Mouse (Mus musculus) forebrain, embryonic 14.5 days (tissue): ENCODE data around the gene Alkbh1. TPM values are rescaled to one million over a fixed set of nuclear protein-coding genes. Genes with fewer than 3 reads are reported as not detected.
A peak's percentile ranks its signal among the peaks of the same experiment; 100 is the strongest.

ENCODE experiments used
- ATAC-seq: fragments of 200-750 bp; cut with Nextera tagmentation; 2 replicates; pipeline ENCODE4 v1.8.0; 2017; ENCODE audit warnings: mild to moderate bottlenecking, moderate library complexity
- DNase-seq: peaks from one replicate; pipeline ENCODE4 v3.0.0-alpha.2; 2015; ENCODE audit warnings: low spot score
- H3K27ac ChIP-seq: fragments of 300-500 bp; sonication (generic); 2 replicates; pipeline ENCODE4 v1.5.1; 2014; ENCODE audit warnings: low read depth, mild to moderate bottlenecking, control low read depth, low read length, moderate library complexity
- H3K27me3 ChIP-seq: fragments of 300-500 bp; sonication (generic); replicated peaks from 2 replicates; pipeline ENCODE4 v1.6.1; 2014; ENCODE audit warnings: low read length, control low read depth, mixed read lengths; ENCODE audit not compliant: control insufficient read depth, insufficient read depth
- H3K36me3 ChIP-seq: fragments of 300-500 bp; sonication (generic); 2 replicates; pipeline ENCODE4 v1.6.1; 2014; ENCODE audit warnings: low read length, control low read depth; ENCODE audit not compliant: control insufficient read depth, insufficient read depth
- H3K4me1 ChIP-seq: fragments of 300-500 bp; sonication (generic); 2 replicates; pipeline ENCODE4 v1.6.1; 2014; ENCODE audit warnings: antibody characterized with exemption, low read length, control low read depth; ENCODE audit not compliant: control insufficient read depth, insufficient read depth
- H3K4me2 ChIP-seq: fragments of 300-500 bp; sonication (generic); 2 replicates; pipeline ENCODE4 v1.6.1; 2014; ENCODE audit warnings: mild to moderate bottlenecking, control low read depth, low read length
- H3K4me3 ChIP-seq: fragments of 300-500 bp; sonication (generic); 2 replicates; pipeline ENCODE4 v1.5.1; 2014; ENCODE audit warnings: low read depth, low read length, control low read depth
- H3K9ac ChIP-seq: fragments of 300-500 bp; sonication (generic); 2 replicates; pipeline ENCODE4 v1.6.1; 2014; ENCODE audit warnings: mild to moderate bottlenecking, low read length, control low read depth, moderate library complexity
- H3K9me3 ChIP-seq: fragments of 300-500 bp; sonication (generic); replicated peaks from 2 replicates; pipeline ENCODE4 v1.6.1; 2016; ENCODE audit warnings: low read length, control low read depth, mixed read lengths; ENCODE audit not compliant: control insufficient read depth
- WGBS: fragments of 180-500 bp; shearing (Covaris S2); extraction: QIAGEN DNeasy Blood & Tissue Kit; methylation state at CpG from one replicate; pipeline ENCODE4 v1.1.7; 2014; 5-methylcytosine and 5-hydroxymethylcytosine counted together
- polyA plus RNA-seq: library from polyadenylated mRNA; unstranded; fragments of >200 nt; fragmentation: Nextera tagmentation; extraction: Ambion mirVana; gene quantifications from 2 replicates; pipeline ENCODE4 v1.2.1, GENCODE M21; 2014

Gene Alkbh1
- polyA plus RNA-seq, 1 experiment from 2014 or later: 25.9 TPM

DNA sequence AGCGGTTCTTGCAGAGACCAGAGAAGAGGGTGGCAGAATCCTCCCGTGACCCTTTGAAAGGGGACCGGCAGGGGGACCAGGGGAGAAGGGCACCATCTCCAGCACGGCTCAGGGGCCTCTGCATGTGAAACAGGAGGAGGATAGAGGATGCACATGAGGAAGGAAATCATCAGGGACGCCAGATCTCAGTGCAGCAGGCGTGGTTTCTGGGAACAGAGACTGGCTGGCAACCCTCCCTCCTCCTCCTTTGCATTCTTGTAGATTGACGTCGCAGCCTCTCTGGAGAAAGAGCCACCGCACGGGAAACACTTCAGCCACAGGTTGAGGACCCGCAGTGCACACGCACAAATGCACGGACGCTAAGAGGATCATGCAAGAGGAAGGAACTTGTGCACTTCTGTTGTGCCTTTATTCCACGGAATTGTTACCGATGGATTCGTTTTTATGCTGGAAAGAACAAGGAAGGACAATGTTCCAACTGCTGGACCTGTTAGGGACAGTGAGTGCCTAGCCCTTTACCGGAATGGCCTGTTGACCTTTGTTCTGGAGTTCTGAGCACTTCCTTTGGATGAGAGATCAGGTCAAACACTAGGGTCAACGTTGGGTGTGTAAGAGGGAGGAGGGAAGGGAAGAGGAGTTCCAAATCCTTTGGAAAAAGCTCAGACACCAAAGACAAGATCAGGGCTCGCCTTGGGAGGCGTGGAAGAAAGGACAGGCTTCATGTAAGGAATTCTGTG is 35.8 kb downstream of the Alkbh1 start:
- DNase-seq: peak; percentile 14
- Histone ChIP-seq H3K4me2 (no peak overlapping the region), H3K36me3 (no peaks in the 10 kb centered on the region), H3K4me3 (no peak overlapping the region), H3K27me3 (no peaks in the 10 kb centered on the region), H3K9ac (no peak overlapping the region), H3K4me1 (no peaks in the 10 kb centered on the region), H3K9me3 (no peaks in the 10 kb centered on the region), H3K27ac (no peak overlapping the region)
- WGBS: 46% methylated on average over 21 of the region's 21 CpGs
- ATAC-seq: no peak

DNA sequence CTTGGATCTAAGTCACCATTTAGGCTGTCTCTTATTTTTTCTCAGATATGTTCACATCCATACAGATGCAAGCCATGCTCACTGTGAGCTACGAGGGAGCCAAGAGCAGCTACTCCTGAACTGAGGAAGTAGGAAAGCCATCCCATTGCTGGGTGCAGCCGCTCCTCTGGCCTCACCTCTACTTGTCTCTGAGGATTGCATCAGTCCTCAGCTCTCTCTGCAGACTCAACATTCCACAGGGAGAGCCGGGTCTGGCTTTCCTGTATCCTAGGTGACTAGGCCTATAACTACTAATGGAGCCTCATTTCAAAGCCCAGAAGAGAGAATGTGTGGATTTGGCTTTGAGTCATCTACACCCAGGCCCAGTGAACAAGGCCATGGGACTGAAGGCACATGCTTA is 38.1 kb downstream of the Alkbh1 start:
- Histone ChIP-seq H3K4me2 (no peak overlapping the region), H3K36me3 (no peaks in the 10 kb centered on the region), H3K4me3 (no peak overlapping the region), H3K4me1 (no peaks in the 10 kb centered on the region), H3K27me3 (no peaks in the 10 kb centered on the region), H3K27ac (no peak overlapping the region), H3K9ac (no peak overlapping the region), H3K9me3 (no peaks in the 10 kb centered on the region)
- DNase-seq (no peak), ATAC-seq (no peak)
- WGBS: 79% methylated on average over 3 of the region's 3 CpGs

DNA sequence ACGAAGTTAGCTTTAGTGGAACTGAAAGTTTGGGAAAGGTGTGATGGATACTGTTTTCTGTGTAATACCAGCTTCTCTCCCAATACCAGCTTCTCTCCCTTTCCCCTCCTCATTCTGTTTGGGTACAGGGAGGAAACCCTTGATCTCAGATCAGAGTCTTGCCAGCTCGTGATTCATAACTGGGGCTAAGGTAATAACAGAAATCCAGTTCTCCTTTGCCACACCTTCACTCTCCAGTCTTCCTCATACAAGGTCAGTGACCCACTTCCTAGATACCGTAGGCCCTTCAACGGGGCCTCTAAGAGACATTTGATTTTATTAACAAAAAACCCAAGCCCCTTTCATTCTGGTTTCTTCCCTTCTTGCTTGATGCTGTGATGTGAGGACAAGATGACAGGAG is 38.7 kb downstream of the Alkbh1 start:
- H3K27ac ChIP-seq: no peak overlapping the region
- H3K9me3 ChIP-seq: no peaks in the 10 kb centered on the region
- no peak overlapping the region for H3K9ac ChIP-seq
- H3K4me2 ChIP-seq: no peak overlapping the region
- no peaks in the 10 kb centered on the region for H3K4me1 ChIP-seq
- no peak overlapping the region for H3K4me3 ChIP-seq
- H3K27me3 ChIP-seq: no peaks in the 10 kb centered on the region
- no peak for ATAC-seq
- 92% methylated on average over 4 of the region's 4 CpGs for WGBS
- DNase-seq: no peak
- H3K36me3 ChIP-seq: no peaks in the 10 kb centered on the region

DNA sequence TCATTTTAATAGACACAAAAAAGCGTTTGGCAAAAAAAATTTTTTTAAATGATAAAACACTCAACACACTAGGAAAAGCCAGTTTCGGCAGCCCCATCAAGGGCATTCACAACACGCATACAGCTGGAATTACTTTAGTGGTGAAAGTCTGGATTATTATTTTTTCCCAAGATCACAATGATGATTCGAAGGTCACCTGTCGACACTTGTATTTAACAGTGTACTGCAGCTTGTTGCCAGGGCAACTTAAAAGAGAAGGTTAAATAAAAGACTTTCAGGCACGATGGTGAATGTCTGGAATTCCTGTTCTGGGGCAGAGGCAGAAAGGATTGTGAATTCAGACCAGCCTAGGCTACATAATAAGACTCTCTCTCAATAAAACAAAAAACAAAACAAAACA is 41.9 kb downstream of the Alkbh1 start:
- no peaks in the 10 kb centered on the region for H3K36me3 ChIP-seq
- DNase-seq (no peak), ATAC-seq (no peak)
- H3K4me2 ChIP-seq: no peak overlapping the region
- H3K27me3 ChIP-seq: no peaks in the 10 kb centered on the region
- 57% methylated on average over 6 of the region's 6 CpGs for WGBS
- no peak overlapping the region for H3K4me3 ChIP-seq
- no peak overlapping the region for H3K9ac ChIP-seq
- H3K27ac ChIP-seq: no peak overlapping the region
- no peaks in the 10 kb centered on the region for H3K9me3 ChIP-seq
- no peaks in the 10 kb centered on the region for H3K4me1 ChIP-seq

DNA sequence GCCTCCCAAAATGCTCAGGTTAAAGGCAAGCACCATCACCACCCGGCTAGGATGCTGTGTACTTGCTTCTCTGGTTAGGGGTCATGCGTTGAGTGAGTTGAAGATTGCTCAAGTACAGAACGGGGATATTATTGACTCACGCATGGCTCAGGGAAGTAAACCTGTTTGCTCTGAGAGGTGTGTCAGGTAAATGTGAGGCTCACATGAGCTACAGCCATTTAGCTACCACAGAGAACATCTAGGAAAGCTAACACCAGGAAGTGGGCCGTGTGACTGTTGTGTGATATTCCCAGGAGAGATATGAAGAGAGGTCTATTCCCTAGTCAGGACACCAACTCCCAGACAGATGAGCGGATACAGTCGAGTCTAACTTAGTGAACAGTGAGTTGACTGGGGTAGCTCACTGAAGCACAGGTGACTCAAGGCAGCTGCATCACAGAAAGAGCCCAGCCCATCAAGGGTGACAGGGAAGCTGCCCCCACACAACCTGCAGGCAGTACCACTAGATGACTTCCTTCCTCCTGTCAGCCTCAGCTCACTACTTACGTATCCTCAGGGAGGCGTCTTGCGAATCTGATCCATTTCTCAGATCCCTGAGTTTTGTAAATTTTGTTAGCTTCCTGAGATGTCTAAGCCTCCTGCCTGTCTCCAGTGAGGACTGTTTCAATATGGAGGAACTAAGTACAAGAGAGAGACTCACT is 44.5 kb downstream of the Alkbh1 start:
- no peak for ATAC-seq
- H3K9me3 ChIP-seq: no peaks in the 10 kb centered on the region
- H3K4me3 ChIP-seq: no peak overlapping the region
- no peaks in the 10 kb centered on the region for H3K4me1 ChIP-seq
- 91% methylated on average over 10 of the region's 10 CpGs for WGBS
- H3K27ac ChIP-seq: no peak overlapping the region
- no peak overlapping the region for H3K4me2 ChIP-seq
- no peak overlapping the region for H3K9ac ChIP-seq
- no peaks in the 10 kb centered on the region for H3K27me3 ChIP-seq
- no peaks in the 10 kb centered on the region for H3K36me3 ChIP-seq
- DNase-seq: no peak

DNA sequence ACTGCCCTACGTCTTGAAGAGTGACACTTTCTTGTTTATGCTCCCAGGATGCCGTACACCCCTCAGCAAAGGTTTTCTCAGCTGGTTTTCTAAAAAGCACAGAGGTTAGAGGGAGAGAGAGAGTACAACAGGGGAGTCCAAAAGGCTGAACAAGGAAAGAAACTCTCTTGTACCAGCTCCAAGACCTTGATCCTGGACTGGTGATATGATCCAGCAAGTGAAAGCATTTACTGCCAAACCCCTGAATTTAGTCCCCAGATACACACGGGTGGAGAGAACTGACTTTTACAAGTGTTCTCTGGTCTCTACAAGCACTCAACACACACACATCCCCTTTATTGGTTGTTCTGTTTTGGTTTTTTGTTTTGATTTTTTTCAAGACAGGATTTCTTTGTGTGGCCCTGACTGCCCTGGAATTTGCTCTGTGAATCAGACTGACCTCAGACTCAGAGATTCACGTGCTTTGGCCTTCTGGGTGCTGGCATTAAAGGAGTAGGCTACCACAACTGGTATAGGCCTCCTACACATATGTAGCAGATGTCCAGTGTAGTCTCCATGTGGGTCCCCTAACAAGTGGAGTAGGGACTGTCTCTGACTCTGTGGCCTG is 45.9 kb downstream of the Alkbh1 start:
- H3K9ac ChIP-seq: no peak overlapping the region
- no peaks in the 10 kb centered on the region for H3K36me3 ChIP-seq
- ATAC-seq: no peak
- no peak overlapping the region for H3K27ac ChIP-seq
- H3K4me3 ChIP-seq: no peak overlapping the region
- H3K4me2 ChIP-seq: no peak overlapping the region
- WGBS: 80% methylated on average over 4 of the region's 4 CpGs
- no peaks in the 10 kb centered on the region for H3K27me3 ChIP-seq
- H3K4me1 ChIP-seq: no peaks in the 10 kb centered on the region
- DNase-seq: no peak
- no peaks in the 10 kb centered on the region for H3K9me3 ChIP-seq

DNA sequence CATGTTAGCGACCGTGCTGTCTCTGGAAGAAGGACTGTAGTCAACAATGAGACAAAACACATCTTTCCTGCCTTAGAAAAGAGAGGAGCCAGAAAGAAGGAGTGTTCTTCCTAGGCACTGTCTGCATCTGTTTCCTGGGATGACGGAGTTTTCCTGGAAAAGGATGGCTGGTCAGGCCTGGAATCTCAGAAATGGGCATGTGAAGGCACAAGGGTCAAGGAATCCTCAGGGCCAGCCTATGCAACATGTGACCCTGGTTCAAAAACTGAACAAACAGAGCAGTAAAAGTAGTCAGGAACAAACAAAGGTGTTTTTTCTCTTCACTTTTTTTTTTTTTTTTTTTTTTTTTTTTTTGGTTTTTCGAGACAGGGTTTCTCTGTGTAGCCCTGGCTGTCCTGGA is 46.7 kb downstream of the Alkbh1 start:
- Histone ChIP-seq H3K27me3 (no peaks in the 10 kb centered on the region), H3K4me3 (no peak overlapping the region), H3K9ac (no peak overlapping the region), H3K9me3 (no peaks in the 10 kb centered on the region), H3K4me1 (no peaks in the 10 kb centered on the region), H3K36me3 (no peaks in the 10 kb centered on the region), H3K27ac (no peak overlapping the region), H3K4me2 (no peak overlapping the region)
- 86% methylated on average over 4 of the region's 4 CpGs for WGBS
- ATAC-seq (no peak), DNase-seq (no peak)

DNA sequence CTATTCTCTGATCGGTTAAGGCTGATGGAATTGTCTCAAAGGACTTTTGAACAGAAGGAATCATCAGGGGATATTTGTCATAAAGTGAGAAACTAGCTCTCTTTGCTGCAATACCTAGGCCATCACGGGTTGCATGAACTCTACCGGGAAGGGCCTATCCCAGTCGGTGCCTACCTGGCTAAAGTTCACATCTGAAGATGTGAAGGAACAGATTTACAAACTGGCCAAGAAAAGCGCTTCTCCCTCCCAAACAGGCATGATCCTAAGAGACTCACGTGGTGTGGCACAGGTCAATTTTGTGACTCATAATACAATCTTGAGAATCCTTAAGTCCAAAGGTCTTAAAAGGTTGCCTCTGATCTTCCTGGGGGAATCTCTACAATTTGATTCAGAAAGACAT is 49.5 kb downstream of the Alkbh1 start:
- H3K4me1 ChIP-seq: no peaks in the 10 kb centered on the region
- no peak overlapping the region for H3K4me3 ChIP-seq
- no peak overlapping the region for H3K9ac ChIP-seq
- H3K27me3 ChIP-seq: no peaks in the 10 kb centered on the region
- H3K27ac ChIP-seq: no peak overlapping the region
- DNase-seq (no peak), ATAC-seq (no peak)
- H3K9me3 ChIP-seq: no peaks in the 10 kb centered on the region
- H3K36me3 ChIP-seq: no peaks in the 10 kb centered on the region
- WGBS: 87% methylated on average over 6 of the region's 6 CpGs
- H3K4me2 ChIP-seq: no peak overlapping the region
